Mouse (Mus musculus) cerebellum, adult 2 months (tissue): Measurements from ENCODE around the gene Rnasel.

Source experiments
- CTCF ChIP-seq: fragments of 200-500 bp; IDR thresholded peaks from 2 replicates; pipeline ENCODE4 v1.5.1; 2011; ENCODE audit warnings: low read depth, mild to moderate bottlenecking, control low read depth, low read length, moderate library complexity, borderline replicate concordance; ENCODE audit not compliant: insufficient read depth
- POLR2A ChIP-seq: fragments of 200-500 bp; IDR thresholded peaks from 2 replicates; pipeline ENCODE4 v1.6.1; 2011; ENCODE audit warnings: low read length, control low read depth, borderline replicate concordance; ENCODE audit not compliant: insufficient read depth

DNA sequence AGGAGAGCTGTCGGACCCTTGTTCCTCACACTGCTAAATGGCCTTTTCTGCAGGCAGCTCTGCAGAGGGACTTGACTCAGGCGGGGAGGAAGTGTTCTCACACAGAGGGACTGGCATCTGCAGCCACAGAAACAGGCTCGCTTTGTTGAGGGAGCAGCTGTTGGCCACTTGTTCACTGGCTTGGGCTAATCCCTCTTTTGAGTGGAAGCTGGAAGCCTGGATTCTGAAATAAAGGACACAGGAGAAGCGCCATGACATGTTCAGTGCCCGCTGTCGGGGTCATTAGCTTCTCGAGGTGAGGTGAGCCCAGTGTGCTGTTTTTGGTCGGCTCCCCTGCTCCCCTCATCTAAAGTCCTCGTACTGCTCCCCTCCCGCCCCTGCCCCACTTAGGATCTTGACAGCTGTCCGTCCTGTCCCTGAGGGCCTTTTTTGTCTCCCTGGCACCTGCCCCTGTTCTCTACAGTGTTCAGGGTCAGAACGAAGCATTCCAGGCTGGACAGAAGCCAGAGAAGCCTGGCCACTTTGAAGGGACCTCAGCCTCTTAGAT is 45.7 kb upstream of the Rnasel start:
- TF ChIP-seq CTCF: no peak
- TF ChIP-seq POLR2A: no peak
